Mouse (Mus musculus) limb, embryonic 12.5 days (tissue): ENCODE data around the gene B630019K06Rik. TPM values are rescaled to one million over a fixed set of nuclear protein-coding genes. Genes with fewer than 3 reads are reported as not detected.

Experiments
- ATAC-seq: fragments of 200-750 bp; cut with Nextera tagmentation; 2 replicates; pipeline ENCODE4 v1.8.0; 2017; ENCODE audit warnings: low read depth, moderate TSS enrichment; ENCODE audit not compliant: insufficient number of reproducible peaks, insufficient read depth, low FRiP score, low TSS enrichment
- H3K27ac ChIP-seq: fragments of 300-500 bp; sonication (generic); 2 replicates; pipeline ENCODE4 v1.5.1; 2016; ENCODE audit warnings: mild to moderate bottlenecking, moderate library complexity
- H3K27me3 ChIP-seq: fragments of 300-500 bp; sonication (generic); 2 replicates; pipeline ENCODE4 v1.6.1; 2016; ENCODE audit warnings: mild to moderate bottlenecking, moderate library complexity
- H3K36me3 ChIP-seq: fragments of 300-500 bp; sonication (generic); 2 replicates; pipeline ENCODE4 v1.6.1; 2016; ENCODE audit warnings: mild to moderate bottlenecking, moderate library complexity
- H3K4me1 ChIP-seq: fragments of 300-500 bp; sonication (generic); replicated peaks from 2 replicates; pipeline ENCODE4 v1.6.1; 2016
- H3K4me2 ChIP-seq: fragments of 300-500 bp; sonication (generic); 2 replicates; pipeline ENCODE4 v1.6.1; 2016; ENCODE audit warnings: mild to moderate bottlenecking, moderate library complexity
- H3K4me3 ChIP-seq: fragments of 300-500 bp; sonication (generic); replicated peaks from 2 replicates; pipeline ENCODE4 v1.5.1; 2016; ENCODE audit warnings: mild to moderate bottlenecking
- H3K9ac ChIP-seq: fragments of 300-500 bp; sonication (generic); replicated peaks from 2 replicates; pipeline ENCODE4 v1.6.1; 2016; ENCODE audit warnings: mild to moderate bottlenecking, moderate library complexity
- H3K9me3 ChIP-seq: fragments of 300-500 bp; sonication (generic); 2 replicates; pipeline ENCODE4 v1.6.1; 2016; ENCODE audit warnings: mild to moderate bottlenecking, moderate library complexity
- WGBS: fragments of 180-500 bp; shearing (Covaris S2); methylation state at CpG from one replicate; pipeline ENCODE4 v1.1.7; 2016; 5-methylcytosine and 5-hydroxymethylcytosine counted together
- polyA plus RNA-seq: library from polyadenylated mRNA; unstranded; fragments of >200 nt; fragmentation: Nextera tagmentation; extraction: Ambion mirVana; gene quantifications from 2 replicates; pipeline ENCODE4 v1.2.1, GENCODE M21; 2016

B630019K06Rik gene
- polyA plus RNA-seq, 1 experiment from 2014 or later: 8.8 TPM

GRCm38 (mm10) chrX:8921813-8922607 is 29.8 kb downstream of the B630019K06Rik start:
- WGBS: 54% methylated on average over 9 of the region's 9 CpGs
- ATAC-seq: no peak
- H3K27ac ChIP-seq: no peak overlapping the region
- H3K4me3 ChIP-seq: no peak overlapping the region
- H3K36me3 ChIP-seq: no peaks in the 10 kb centered on the region
- H3K4me1 ChIP-seq: no peaks in the 10 kb centered on the region
- no peaks in the 10 kb centered on the region for H3K27me3 ChIP-seq
- no peaks in the 10 kb centered on the region for H3K9me3 ChIP-seq
- no peak overlapping the region for H3K4me2 ChIP-seq
- H3K9ac ChIP-seq: no peak overlapping the region

- Histone ChIP-seq H3K4me3 (no peak overlapping the region), H3K36me3 (no peaks in the 10 kb centered on the region), H3K9me3 (no peaks in the 10 kb centered on the region), H3K9ac (no peak overlapping the region), H3K4me2 (no peak overlapping the region), H3K27ac (no peak overlapping the region), H3K4me1 (no peaks in the 10 kb centered on the region), H3K27me3 (no peaks in the 10 kb centered on the region)
- ATAC-seq: no peak
- 35% methylated on average over 4 of the region's 4 CpGs for WGBS
Observed at GRCm38 (mm10) chrX:8927308-8927707, 35.1 kb downstream of the B630019K06Rik start.

- Histone ChIP-seq H3K9ac (no peak overlapping the region), H3K4me3 (no peak overlapping the region), H3K27me3 (no peaks in the 10 kb centered on the region), H3K9me3 (no peaks in the 10 kb centered on the region), H3K27ac (no peak overlapping the region), H3K4me1 (no peaks in the 10 kb centered on the region), H3K4me2 (no peak overlapping the region), H3K36me3 (no peaks in the 10 kb centered on the region)
- WGBS: 90% methylated on average over 8 of the region's 8 CpGs
- ATAC-seq: no peak
Observed at GRCm38 (mm10) chrX:8944041-8944440, 51.9 kb downstream of the B630019K06Rik start.

Other genes starting within 250 kb of the B630019K06Rik start
- gene Ssxb8, start 201.5 kb upstream of the B630019K06Rik start, polyA plus RNA-seq: not detected in 2 replicates
- not detected in 2 replicates for gene Ssx9, start 143.9 kb upstream of the B630019K06Rik start, polyA plus RNA-seq
- not detected in 2 replicates for gene Ssxb5, start 88.7 kb upstream of the B630019K06Rik start, polyA plus RNA-seq
- gene Gm6592, start 48.4 kb upstream of the B630019K06Rik start, polyA plus RNA-seq: not detected in 2 replicates
- gene Gm5751, start 18.1 kb upstream of the B630019K06Rik start, polyA plus RNA-seq: not detected in 2 replicates
- gene Fthl17b, start 70.6 kb downstream of the B630019K06Rik start, polyA plus RNA-seq: not detected in 2 replicates
- gene Fthl17c, start 84.2 kb downstream of the B630019K06Rik start, polyA plus RNA-seq: not detected in 2 replicates
- gene Fthl17d, start 94.4 kb downstream of the B630019K06Rik start, polyA plus RNA-seq: not detected in 2 replicates
- not detected in 2 replicates for gene Fthl17e, start 141.1 kb downstream of the B630019K06Rik start, polyA plus RNA-seq
- not detected in 2 replicates for gene Fthl17f, start 170.6 kb downstream of the B630019K06Rik start, polyA plus RNA-seq
- gene 4930402K13Rik, start 212.2 kb downstream of the B630019K06Rik start, polyA plus RNA-seq: not detected in 2 replicates